Mouse (Mus musculus) spleen, postnatal 10 days (tissue): ENCODE measurements around the gene Fam210b.
"Not testable (repeated sequence)": the region's sequence is repeated elsewhere in the genome, so short reads cannot be mapped to it uniquely, and the experiment has no call there.

Source experiments
- DNase-seq, 2 experiments: peaks; one replicate each; pipeline ENCODE4 v3.0.0; 2021 to 2022; ENCODE audit warnings: low spot score in 2 of 2

Gene Fam210b

DNA sequence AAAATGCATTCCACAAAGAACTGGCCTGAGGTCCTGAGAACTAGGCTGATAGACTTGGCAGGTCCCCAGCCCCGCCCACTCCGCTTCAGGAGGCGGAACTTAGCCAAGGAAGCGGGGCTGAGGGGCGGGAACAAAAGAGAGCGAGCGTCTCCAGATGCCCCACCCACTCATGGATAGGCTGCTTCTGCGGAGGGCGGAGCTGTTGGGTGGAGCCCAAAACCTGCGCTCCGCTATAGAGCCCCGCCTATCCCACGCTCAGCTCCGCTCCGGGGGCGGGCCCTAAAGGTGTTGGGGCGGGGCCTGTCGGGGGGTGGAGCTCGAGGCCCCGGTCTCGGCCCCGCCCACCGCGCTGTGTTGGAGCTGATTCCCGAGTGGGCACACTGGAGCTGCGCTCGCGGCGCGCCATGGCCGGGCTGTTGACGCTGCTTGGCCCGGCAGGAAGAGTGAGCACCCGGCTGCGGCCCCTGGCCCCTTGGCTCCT is at the start of gene Fam210b:
TSS of gene Fam210b (plus strand) at position 308 of the 481 bp plus-strand sequence.
- peak; percentile 97 to 99 for DNase-seq

DNA sequence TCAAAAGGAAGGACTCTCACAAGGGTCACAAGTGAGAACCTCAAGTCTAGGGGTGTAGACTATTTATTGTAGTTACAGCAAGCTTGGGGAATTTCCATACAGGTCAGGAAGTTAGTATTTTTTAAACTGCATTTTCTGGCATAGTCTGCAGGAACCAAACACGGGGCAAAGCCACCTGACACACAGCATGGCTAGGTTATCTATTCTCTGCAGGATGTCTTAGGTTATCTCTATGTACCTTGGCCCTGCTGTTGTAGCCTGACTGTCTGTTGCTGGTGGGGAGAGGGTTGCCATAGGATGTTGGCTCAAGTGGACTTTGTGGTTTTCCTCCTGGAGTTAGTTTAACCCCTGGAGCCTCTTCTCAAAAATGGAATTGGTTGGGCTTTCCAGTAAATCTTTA is 47.3 kb upstream of the Fam210b start:
- no peak for DNase-seq

DNA sequence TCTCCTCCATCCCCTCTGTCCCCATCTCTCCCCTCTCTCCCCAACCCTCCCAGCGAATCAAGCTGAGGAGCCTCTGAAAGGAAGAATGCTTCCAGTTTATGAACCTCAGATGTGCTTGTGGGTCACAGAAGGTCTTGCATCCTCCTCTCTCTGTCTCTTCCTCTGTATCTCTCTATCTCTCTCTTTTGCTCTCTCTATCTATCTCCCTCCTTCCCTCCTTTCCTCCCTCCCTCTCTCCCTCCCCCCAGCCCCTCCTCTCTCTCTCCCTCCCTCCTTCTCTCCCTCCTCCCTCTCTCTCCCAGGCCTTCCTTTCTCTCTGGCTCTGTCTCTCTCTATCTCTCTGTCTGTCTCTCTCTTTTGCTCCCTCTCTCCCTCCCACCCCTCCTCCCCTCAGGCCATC is 46.8 kb upstream of the Fam210b start:
- no peak for DNase-seq

DNA sequence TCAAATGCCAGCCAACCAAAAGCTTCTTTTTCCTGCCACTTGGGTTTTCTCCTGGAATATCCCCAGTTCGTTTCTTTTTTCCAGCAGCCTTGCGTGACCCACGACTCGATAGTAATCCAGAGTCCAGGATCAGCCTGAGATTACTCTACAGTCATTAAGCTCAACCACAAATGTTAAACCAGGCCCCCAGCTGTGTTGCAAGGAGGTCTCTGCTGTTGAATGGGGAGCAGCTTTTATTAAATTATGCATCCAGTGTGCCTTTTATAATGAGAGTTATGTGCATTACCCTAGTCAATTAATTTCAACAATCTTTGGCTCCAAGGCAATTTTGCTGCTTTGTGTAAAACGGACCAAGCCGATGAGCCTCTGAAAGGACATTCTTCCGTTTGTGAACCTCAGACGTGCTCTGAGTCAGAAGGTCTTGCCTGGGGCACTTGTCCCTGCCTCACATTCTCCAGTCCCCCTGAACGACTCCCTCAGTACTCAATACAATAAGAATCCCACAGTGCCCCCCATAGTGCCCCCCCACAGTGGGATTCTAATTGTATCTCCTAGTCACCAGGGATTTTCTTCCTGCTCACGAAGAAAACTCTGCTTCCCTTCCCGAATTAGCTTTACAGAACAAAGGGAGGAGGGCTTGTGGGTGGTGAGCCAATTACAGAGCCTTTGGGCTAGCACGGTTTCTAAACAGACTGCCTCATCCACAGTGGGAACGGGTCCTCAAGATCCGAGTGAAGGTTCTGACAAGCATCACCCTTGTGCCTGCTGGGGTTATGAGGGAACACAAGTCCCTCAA is 46.0 kb upstream of the Fam210b start:
- no peak for DNase-seq

DNA sequence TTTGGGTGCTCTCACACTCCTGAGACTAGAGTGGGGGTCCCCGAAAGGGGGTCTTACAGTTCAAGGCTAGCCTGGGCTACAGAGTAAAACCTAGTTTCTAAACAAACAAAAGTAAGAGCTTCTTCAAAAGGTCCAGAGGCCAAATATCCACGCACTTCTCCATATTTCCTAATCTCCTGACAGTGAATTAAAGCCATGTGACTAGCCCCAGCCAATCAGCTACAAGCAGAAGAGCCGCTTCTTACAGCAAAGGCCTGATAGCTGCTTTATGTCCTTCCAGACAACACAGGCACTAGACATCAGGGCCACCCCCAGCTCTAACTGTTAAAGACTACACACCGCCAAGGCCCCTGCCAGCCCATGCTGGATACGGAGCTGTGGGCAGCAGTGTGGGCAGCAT is 43.0 kb upstream of the Fam210b start:
- no peak for DNase-seq

DNA sequence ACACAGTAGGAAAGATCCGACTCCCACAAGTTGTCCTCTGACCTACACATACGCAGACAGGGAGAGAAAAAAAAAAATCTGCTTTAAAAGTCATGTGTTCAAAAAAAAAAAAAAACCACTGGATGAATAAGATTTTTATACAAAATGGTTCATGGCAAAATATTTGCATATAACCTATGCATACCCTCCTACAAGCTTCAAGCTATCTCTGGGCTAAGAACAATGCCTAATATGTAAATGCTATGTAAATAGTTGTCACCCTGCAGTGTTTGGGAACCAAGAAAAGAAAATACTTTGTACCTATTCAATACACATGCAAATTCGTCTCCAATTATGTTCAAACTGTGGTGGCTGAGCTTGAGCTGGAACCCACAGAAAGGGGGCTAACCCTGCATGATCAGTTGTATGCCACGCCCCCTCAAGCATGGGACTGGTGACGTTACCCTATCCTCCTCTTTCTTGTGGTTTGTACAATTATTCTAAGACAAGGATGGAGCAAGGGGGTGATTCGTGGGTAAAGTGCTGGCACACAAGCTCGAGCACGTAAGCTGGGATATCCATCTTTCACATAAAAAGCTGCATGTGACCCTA is 41.2 kb upstream of the Fam210b start:
- no peak for DNase-seq

DNA sequence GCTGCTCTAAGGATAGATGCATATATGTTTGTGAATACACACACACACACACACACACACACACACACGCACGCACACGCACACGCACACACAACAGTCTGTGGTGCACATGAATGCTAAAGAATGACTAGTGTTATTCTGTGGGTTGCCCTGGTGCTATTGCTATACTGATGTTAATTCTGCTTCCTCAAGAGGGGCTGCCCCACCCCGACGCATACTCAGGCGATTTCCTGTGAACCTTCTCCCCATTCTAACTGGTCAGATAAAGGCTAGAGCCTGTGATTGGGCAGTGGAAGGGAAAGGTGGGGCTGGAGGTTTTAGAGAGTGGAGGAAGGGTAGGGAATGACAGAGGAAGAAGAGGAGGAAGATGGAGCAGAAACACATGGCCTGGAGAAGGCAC is 39.8 kb upstream of the Fam210b start:
- DNase-seq: not testable (repeated sequence)

DNA sequence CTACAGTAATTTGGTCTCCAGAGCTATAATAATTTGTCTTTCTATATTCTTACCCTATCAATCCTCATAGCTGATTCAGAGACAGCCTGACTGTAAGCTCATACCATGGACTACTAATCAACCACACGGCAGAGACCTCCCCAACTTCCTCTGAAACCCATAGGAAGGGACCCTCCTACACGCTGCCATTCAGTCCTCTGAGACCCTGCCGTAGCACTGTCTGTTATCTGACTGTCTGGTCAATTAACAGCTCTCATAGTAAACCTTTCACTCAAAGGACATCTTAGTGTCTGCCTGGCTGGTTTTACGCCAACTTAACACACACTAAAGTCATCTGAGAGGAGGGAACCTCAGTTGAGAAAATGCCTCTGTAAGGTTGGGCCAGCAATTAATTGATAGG is 38.8 kb upstream of the Fam210b start:
- no peak for DNase-seq

DNA sequence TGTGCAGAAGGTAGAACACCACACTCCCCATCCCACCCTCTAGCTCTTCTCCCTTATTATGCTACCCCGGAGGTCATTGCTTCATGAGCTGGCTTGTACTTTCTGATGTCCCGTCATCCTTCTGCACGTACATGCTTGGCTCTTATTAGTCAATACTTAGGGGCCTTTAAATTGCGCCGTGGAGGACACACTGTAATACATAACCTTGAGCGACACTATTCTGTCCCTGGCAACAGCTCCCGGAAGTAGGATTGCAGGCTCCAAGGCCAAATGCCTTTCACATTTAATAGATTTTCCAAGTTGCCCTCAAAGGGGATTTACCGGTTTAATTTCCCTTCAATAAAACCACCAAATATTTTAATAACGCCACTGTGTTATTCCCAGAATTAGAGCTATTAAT is 33.6 kb upstream of the Fam210b start:
- DNase-seq: no peak

DNA sequence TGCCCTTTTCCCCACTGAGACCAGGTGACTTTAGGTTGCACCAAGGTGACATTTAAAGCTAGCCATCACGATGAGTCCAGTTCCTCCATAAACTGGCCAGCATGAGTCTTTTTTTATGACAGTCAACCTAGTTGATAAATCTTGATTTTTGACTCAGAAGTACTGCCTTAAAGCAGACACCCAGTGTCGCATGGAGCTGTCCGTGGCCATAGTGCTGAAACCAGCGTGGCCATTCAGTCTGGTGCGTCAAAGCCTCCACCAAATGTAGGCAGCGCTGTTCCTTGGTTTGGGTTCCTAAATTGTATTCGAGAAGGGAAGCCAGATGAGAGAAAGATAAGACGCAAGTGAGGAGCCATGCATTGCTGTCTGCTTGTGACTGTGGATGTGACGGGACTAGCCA is 24.5 kb upstream of the Fam210b start:
- DNase-seq: peak in 1 of 2 experiments; percentile 68

DNA sequence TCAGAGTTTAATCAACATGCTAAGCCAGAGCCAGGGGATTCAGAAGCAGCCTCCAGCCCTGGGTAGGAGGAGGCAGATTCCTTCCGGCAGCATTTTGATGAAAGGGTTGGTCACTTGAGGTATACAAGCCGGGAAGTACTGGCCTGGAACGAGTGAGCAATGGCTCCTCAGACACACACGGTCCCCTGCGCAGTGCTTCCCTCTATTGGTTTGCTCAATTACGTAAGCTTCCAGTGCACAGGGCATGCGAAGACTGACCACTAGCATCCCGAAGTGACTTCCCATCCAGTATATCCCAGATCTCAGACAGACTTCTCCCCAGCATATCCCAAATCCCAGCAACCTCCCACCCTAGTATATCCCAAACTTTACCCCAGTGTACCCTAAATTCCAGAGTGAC is 17.1 kb upstream of the Fam210b start:
- no peak for DNase-seq

DNA sequence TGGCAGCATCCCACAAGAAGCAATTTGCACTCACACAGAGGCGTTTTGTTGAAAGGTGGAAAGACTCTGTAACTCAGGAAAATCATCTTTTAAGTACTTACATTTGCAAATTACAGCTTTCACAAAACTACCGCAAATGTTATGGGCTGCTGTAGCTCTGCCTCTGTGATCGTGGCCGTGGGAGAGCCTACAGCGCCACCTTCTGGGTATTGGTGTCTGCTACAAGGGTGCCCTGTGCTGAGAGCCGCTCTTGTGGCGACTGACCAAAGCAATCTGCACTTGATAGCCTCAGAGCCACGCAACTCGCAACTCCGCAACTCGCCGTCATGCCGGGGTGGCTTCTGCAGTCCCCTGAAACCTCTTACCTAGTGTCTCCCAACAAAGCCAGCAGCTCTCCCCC is 16.2 kb upstream of the Fam210b start:
- peak; percentile 16 to 61 for DNase-seq

DNA sequence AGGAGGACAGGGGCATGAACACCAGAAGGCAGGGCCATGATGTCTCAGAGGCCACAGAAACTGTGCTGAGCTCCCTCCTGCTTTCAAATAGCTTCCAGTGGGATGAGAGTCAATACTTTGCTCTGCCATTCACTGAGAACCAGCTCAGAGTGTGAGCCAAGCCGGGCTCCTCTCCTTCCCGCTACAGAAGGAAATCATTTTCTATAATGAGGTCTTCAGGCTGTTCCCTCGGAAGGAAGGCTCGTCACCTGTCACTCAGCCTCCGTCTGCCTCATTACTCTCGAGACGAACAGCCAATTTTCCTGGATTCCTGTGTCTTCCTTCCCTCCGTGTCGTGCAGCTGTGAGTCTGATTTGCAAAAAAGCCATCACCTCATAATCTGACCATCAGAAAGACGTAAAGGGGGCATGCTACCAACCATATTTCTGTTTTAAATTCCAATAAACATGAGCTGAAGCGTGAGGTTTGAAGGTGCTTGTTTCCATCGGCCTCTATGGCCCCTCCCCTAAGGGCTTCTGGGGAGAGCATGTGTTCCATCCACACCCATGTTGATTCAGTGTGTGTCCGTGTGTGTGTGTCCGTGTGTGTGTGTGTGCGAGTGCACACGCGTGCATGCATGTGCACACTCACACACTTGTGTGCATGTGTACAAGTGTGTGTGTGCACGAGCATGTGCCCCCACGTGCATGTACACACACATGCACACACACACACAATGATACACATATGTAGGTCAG is 7.0 kb upstream of the Fam210b start:
- DNase-seq: no peak

DNA sequence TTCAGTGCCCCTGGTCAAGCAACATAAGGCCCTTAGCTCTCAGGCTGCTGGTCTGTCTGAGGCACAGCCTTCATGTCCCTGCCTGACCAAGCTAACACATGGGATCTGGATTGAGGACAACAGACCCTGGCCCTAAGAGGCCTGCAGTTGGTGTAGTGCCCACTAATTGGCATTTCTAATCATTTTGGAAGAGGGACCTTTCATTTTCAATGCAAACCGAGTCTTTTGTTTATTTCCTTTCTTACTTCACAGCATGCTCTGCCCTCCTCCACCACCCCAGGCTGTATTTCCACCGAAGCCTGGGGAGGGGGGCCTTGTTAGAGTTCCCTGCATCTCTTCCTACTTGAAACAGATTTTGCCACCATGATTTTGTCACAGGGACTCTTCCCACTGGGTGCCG is 4.4 kb upstream of the Fam210b start:
- no peak for DNase-seq

DNA sequence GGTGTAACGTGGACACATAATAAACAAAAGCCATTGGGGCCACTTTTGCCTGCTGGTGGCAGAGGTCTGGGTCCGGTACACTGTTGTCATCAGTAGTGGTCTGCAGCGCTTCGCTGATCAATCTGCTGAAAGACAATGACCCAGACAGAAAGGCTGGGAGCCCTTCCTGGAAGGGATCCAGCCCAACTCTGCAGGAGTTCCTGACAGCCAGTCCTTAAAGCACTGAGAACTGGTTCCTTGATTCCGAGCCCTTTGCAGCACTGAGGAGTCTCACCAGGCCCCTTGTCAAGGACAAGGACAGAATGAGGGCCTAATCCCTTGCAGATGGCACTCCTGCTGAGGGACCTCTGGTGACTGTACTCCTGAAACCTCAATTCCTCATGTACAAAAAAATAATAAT is 3.8 kb upstream of the Fam210b start:
- no peak for DNase-seq

DNA sequence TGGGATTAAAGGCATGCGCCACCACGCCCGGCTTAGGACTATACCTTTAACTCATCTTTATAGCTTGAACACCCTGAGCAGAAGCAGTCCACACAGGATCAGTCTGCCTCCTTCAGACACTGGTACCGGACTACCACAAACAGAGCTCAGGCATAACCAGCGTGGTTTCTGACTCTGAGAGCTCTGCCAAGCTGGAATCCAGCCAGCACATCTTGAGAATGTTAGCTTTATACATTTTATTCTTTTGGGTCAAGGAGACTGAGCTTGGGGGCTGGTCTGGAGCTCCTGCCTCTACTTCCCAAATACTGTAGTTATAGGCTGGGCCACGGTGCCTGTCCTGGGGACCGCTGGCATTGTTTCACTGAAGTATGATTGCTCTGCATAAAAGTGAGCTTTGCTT is 1.6 kb upstream of the Fam210b start:
- no peak for DNase-seq

DNA sequence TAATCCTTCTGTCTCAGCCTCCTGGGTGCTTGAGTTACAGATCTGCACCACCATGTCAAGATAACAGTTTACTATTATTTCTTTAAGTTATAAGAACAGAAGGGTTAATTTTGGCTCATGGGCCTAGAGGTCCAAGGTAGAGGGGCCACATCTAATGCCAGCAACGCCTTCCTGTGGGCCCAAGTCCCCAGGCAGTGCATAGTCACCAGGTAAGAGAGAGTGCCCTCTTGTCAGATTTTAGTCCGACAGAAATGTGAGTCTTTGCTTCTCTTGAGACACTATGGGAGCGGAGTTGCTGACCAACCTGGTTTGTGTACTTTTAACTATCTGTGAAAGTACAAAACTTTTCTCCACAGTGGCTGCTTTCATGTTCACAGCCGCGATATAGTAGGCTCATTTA is 696 bp upstream of the Fam210b start:
- no peak for DNase-seq

DNA sequence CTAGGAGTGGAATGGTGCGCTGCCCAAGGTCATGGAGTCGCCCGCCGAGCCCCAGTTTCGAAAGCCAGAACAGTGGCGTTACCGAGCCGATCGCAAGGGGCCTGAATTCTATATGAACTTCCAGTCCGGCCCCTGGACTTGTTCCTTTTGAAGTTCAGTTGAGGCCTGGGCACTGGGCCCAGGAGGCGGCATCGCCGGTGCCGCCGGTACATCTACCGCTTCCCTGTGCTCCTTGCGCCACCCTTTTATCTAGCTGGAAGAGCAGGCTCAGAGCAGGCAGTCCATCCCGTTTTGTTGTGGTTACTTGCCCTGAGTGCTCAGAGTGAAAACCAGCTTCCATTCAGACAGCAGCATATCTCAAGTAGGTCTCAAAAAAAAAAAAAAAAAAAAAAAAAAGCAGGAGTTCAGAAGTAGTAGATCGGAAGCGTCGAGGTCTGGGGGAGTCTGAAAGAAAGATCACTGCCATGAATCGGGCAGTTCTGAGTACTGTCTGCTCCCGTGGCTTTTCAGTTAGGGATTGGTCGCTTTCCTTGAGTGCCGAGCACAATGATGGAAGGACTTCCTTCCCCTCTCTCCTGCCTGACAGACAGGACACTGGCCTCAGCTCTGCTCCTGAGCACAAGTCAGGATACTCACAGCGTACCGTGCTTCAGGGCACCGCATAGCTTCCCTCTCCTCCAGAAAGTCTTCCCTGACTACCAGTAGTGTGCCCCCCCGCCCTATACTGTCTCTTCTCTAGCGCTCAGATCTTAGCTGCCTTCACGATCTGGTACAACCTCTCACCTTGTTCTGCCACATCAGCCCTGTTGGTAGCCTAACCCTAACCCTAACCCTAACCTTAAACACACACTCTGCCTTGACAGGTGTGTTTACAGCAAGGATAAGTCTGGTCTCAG is 917 bp downstream of the Fam210b start:
- peak; percentile 40 to 58 for DNase-seq

DNA sequence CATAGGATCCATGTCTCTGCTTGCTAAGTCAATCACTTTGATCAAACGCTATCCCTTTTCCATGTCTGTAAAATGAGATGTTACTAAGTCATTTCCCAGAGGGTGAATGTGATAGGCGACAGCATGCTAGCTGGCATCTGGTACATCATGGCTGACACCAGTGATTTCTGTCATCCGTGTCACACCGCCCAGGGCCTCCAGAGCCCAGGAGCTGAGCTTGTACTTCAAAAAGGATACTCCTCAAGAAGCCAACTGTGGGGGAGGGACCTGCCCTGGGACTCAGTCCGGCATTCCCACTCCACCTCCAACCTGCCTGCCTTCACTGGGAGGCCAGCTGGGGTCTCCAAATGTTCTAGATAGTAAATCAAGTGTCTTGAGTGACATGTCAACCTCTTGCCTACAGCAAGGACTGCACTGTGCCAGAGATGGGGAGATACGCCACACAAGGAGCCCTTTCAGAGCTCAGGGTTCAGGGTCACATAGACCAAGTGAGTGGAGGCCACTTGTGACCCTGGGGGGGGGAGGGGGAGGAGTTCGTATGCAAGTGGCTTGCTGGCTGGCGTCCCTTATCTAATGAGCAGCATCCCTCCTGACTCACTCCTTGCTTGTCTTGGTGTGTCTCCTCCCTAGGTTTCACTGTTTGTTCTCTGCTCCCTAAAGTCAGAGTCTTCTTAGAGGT is 1.7 kb downstream of the Fam210b start:
- peak; percentile 64 for DNase-seq

DNA sequence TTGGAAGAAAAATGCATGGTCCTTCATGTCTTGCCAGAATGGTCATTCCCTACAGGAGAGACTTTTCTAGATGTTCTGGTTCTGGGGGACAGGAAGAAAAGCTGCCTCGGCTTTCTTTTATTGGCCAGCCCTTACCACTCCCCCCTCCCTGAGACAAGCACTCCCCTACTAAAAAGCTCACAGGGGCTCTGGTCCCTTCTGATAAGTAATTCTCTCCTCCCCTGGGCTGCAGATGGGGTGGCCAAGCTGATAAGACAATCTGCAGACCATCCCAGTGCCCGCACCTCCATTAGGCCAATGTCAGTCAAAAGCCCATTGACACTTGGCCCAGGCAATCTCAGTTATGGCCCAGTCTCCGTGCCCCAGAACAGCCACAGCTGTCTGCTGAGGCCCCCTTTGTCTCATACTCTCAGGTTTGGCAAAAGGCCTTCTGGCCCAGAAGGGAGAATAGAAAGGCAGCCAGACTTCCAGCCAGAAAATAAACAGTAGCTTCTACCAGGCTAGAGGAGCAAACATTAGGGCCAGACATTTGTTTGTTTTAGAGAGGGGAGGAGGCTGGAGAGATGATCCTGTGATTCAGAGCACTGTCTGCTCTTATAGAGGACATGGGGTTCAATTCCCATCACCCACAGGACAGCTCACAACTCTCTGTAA is 3.1 kb downstream of the Fam210b start:
- DNase-seq: peak; percentile 44 to 64

DNA sequence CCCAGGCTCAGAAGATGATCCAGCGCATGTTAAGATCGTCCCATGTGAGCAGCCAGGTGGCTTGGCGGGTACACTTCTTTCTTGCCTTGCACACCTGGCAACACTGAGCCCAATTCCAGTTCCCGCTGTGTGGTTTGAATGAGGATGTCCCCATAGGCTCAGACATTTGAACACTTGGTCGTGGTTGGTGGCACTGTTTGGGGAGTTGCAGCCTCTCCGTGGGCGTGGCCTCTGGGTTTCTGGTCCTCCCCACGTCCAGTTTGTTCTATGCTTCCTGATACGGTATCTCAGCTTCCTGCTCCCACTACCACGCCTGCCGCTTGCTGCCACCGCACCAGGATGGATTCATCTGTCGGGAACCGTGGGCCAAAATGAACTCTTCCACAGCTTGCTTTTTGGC is 4.4 kb downstream of the Fam210b start:
- no peak for DNase-seq
